Mouse (Mus musculus) liver, embryonic 14.5 days (tissue): Measurements from ENCODE around the gene Zbtb4. TPM values are rescaled to one million over a fixed set of nuclear protein-coding genes. Genes with fewer than 3 reads are reported as not detected.

Experiments
- ATAC-seq: fragments of 200-750 bp; cut with Nextera tagmentation; 2 replicates; pipeline ENCODE4 v1.8.0; 2017; ENCODE audit warnings: moderate number of reproducible peaks, mild to moderate bottlenecking, moderate library complexity; ENCODE audit not compliant: insufficient read depth
- DNase-seq, 3 experiments: peaks; one replicate each; pipeline ENCODE4 v3.0.0-alpha.2; 2012 to 2013; ENCODE audit warnings: low read depth in 3 of 3, low spot score in 3 of 3
- H3K27ac ChIP-seq: fragments of 300-500 bp; sonication (generic); 2 replicates; pipeline ENCODE4 v1.5.1; 2014; ENCODE audit warnings: moderate library complexity, mild to moderate bottlenecking, control low read depth, inconsistent platforms
- H3K27me3 ChIP-seq: fragments of 300-500 bp; sonication (generic); 2 replicates; pipeline ENCODE4 v1.6.1; 2014; ENCODE audit warnings: mild to moderate bottlenecking, low read length, moderate library complexity; ENCODE audit not compliant: control insufficient read depth, insufficient read depth
- H3K36me3 ChIP-seq: fragments of 300-500 bp; sonication (generic); replicated peaks from 2 replicates; pipeline ENCODE4 v1.6.1; 2014; ENCODE audit warnings: low read depth; ENCODE audit not compliant: control insufficient read depth, insufficient read depth
- H3K4me1 ChIP-seq, 2 experiments: fragments of 200-500 bp in 1 of 2; fragments of 300-500 bp in 1 of 2; sonication (generic) in 1 of 2; replicated peaks; 2 replicates each; pipeline ENCODE4 v1.6.1; 2012 to 2014; ENCODE audit warnings: antibody characterized with exemption in 1 of 2, inconsistent platforms in 1 of 2, low read length in 1 of 2; ENCODE audit not compliant: control insufficient read depth in 2 of 2, insufficient read depth in 2 of 2
- H3K4me2 ChIP-seq: fragments of 300-500 bp; sonication (generic); 2 replicates; pipeline ENCODE4 v1.6.1; 2014; ENCODE audit warnings: low read depth, mild to moderate bottlenecking, control low read depth, moderate library complexity
- H3K4me3 ChIP-seq, 2 experiments: fragments of 200-500 bp in 1 of 2; fragments of 300-500 bp in 1 of 2; sonication (generic) in 1 of 2; 2 replicates each; pipeline ENCODE4 v1.5.1; 2012 to 2014; ENCODE audit warnings: low read depth in 2 of 2, low read length in 2 of 2, mild to moderate bottlenecking in 2 of 2, control low read depth in 1 of 2, inconsistent platforms in 1 of 2, moderate library complexity in 1 of 2; ENCODE audit not compliant: insufficient read depth in 1 of 2
- H3K9ac ChIP-seq: fragments of 300-500 bp; sonication (generic); replicated peaks from 2 replicates; pipeline ENCODE4 v1.6.1; 2014; ENCODE audit warnings: mild to moderate bottlenecking, control low read depth, moderate library complexity
- H3K9me3 ChIP-seq: fragments of 300-500 bp; sonication (generic); 2 replicates; pipeline ENCODE4 v1.6.1; 2016; ENCODE audit warnings: low read length, mixed read lengths; ENCODE audit not compliant: control insufficient read depth
- CTCF ChIP-seq: IDR thresholded peaks from 2 replicates; pipeline ENCODE4 v1.5.1; 2016; ENCODE audit warnings: antibody characterized with exemption, low read depth, control low read depth
- EP300 ChIP-seq: IDR thresholded peaks from 2 replicates; pipeline ENCODE4 v1.6.1; 2016; ENCODE audit warnings: antibody characterized with exemption, low read depth
- WGBS: fragments of 180-500 bp; shearing (Covaris S2); extraction: QIAGEN DNeasy Blood & Tissue Kit; methylation state at CpG from one replicate; pipeline ENCODE4 v1.1.7; 2014; ENCODE audit not compliant: insufficient replicate concordance; 5-methylcytosine and 5-hydroxymethylcytosine counted together
- polyA plus RNA-seq, 2 experiments: library from polyadenylated mRNA; depleted of rRNA in 1 of 2; stranded (reverse) in 1 of 2; unstranded in 1 of 2; fragments of >200 nt; fragmentation: Nextera tagmentation in 1 of 2; extraction: Ambion mirVana in 1 of 2; gene quantifications; 2 replicates each; pipeline versions ENCODE4 v1.2.1 to v1.2.3; 2012 to 2014

The Zbtb4 gene
- polyA plus RNA-seq, 2 experiments, result 0.58 to 1.5 TPM

GRCm38 (mm10) chr11:69774961-69775360, 9.2 kb downstream of the Zbtb4 start:
- DNase-seq (no peak), ATAC-seq (no peak)
- H3K36me3 ChIP-seq, result no peaks in the 10 kb centered on the region
- no peak overlapping the region for H3K9ac ChIP-seq
- H3K4me2 ChIP-seq, result no peak overlapping the region
- no peaks in the 10 kb centered on the region for H3K9me3 ChIP-seq
- no peaks in the 10 kb centered on the region for H3K4me1 ChIP-seq
- TF ChIP-seq EP300 (no peak), CTCF (no peak)
- 33% methylated on average over 5 of the region's 5 CpGs for WGBS
- H3K4me3 ChIP-seq, result no peak overlapping the region
- no peak overlapping the region for H3K27ac ChIP-seq
- peaks cover 4% of the 10 kb centered on the region; the same call in 1 of the 2 replicates for H3K27me3 ChIP-seq

GRCm38 (mm10) chr11:69775716-69776115, 10.0 kb downstream of the Zbtb4 start:
- DNase-seq (no peak), ATAC-seq (no peak)
- Histone ChIP-seq H3K4me3 (no peak overlapping the region), H3K4me1 (no peaks in the 10 kb centered on the region), H3K36me3 (no peaks in the 10 kb centered on the region), H3K9ac (no peak overlapping the region), H3K9me3 (no peaks in the 10 kb centered on the region), H3K27ac (no peak overlapping the region), H3K27me3 (peaks cover 7% of the 10 kb centered on the region), H3K4me2 (no peak overlapping the region)
- TF ChIP-seq EP300 (no peak), CTCF (no peak)
- 62% methylated on average over 10 of the region's 10 CpGs for WGBS

GRCm38 (mm10) chr11:69776488-69776887, 10.8 kb downstream of the Zbtb4 start:
- Histone ChIP-seq H3K27ac (no peak overlapping the region), H3K9me3 (no peaks in the 10 kb centered on the region), H3K4me2 (no peak overlapping the region), H3K27me3 (peaks cover 8% of the 10 kb centered on the region), H3K36me3 (no peaks in the 10 kb centered on the region), H3K4me3 (no peak overlapping the region), H3K9ac (no peak overlapping the region), H3K4me1 (no peaks in the 10 kb centered on the region)
- TF ChIP-seq CTCF (no peak), EP300 (no peak)
- no peak for ATAC-seq
- DNase-seq, result no peak
- WGBS, result 73% methylated on average over 20 of the region's 20 CpGs

- no peak overlapping the region for H3K9ac ChIP-seq
- no peaks in the 10 kb centered on the region for H3K4me1 ChIP-seq
- H3K27me3 ChIP-seq, result peaks cover 14% of the 10 kb centered on the region
- ATAC-seq, result no peak
- no peak for DNase-seq
- WGBS, result 52% methylated on average over 26 of the region's 26 CpGs
- TF ChIP-seq EP300, result no peak
- no peak for TF ChIP-seq CTCF
- no peak overlapping the region for H3K4me3 ChIP-seq
- no peaks in the 10 kb centered on the region for H3K9me3 ChIP-seq
- H3K4me2 ChIP-seq, result no peak overlapping the region
- no peaks in the 10 kb centered on the region for H3K36me3 ChIP-seq
- H3K27ac ChIP-seq, result no peak overlapping the region
Observed at GRCm38 (mm10) chr11:69777504-69778257, 12.0 kb downstream of the Zbtb4 start.

- Histone ChIP-seq H3K4me2 (no peak overlapping the region), H3K9ac (no peak overlapping the region), H3K4me3 (no peak overlapping the region), H3K36me3 (no peaks in the 10 kb centered on the region), H3K27ac (no peak overlapping the region), H3K27me3 (peaks cover 14% of the 10 kb centered on the region), H3K4me1 (no peaks in the 10 kb centered on the region), H3K9me3 (no peaks in the 10 kb centered on the region)
- WGBS, result 60% methylated on average over 23 of the region's 23 CpGs
- DNase-seq (no peak), ATAC-seq (no peak)
- no peak for TF ChIP-seq EP300
- TF ChIP-seq CTCF, result no peak
Observed at GRCm38 (mm10) chr11:69778258-69778982, 12.7 kb downstream of the Zbtb4 start.
